Mouse (Mus musculus) heart, embryonic 10.5 days (tissue): Measurements from ENCODE around the gene Cldn2. TPM values are rescaled to one million over a fixed set of nuclear protein-coding genes. Genes with fewer than 3 reads are reported as not detected.

Source experiments
- polyA plus RNA-seq: library from polyadenylated mRNA; unstranded; fragments of >200 nt; fragmentation: Nextera tagmentation; extraction: Ambion mirVana; gene quantifications from 2 replicates; pipeline ENCODE4 v1.2.1, GENCODE M21; 2016

Gene Cldn2
- polyA plus RNA-seq, 1 experiment from 2014 or later, result 0.30 TPM

Other genes starting within 250 kb of the Cldn2 start
- 23.3 and 23.4 TPM in 2 replicates for gene Rnf128, start 237.5 kb upstream of the Cldn2 start, polyA plus RNA-seq
- 1.2 and 2.3 TPM in 2 replicates for gene Tbc1d8b, start 115.8 kb upstream of the Cldn2 start, polyA plus RNA-seq
- 0.45 TPM in 1 of 2 replicates, not detected in the other for gene Gm15013, start 86.3 kb upstream of the Cldn2 start, polyA plus RNA-seq
- not detected in 2 replicates for gene Ripply1, start 18.5 kb upstream of the Cldn2 start, polyA plus RNA-seq
- 10.1 and 12.6 TPM in 2 replicates for gene Morc4, start 70.8 kb downstream of the Cldn2 start, polyA plus RNA-seq
- gene Rbm41, start 197.8 kb downstream of the Cldn2 start, polyA plus RNA-seq, result 5.5 and 6.8 TPM in 2 replicates